Mouse (Mus musculus): Measurements from ENCODE around the gene Ccdc167. TPM values are rescaled to one million over a fixed set of nuclear protein-coding genes. Genes with fewer than 3 reads are reported as not detected.

Gene Ccdc167
- polyA plus RNA-seq, 1 experiment: 1.4 TPM

DNA sequence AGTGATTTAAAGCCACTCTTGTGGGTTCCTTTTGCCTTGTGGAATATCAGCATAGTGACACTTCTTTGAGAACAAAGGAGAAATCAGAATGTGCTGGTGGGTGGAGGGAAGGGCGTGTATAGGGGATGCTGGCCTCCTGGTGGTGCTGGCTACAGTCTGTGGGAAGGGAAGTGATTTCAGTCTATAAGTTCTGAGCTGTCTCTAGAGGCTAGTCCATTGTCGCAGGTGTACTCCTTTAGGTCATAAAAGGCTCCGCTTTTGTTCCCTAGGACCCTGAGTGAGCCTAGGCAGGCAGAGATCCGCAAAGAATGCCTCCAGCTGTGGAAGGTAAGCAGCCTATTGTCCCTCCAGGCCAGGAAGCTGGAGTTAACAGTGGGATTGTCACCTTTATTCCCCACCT is 22.3 kb downstream of the Ccdc167 start:
- TF ChIP-seq TAL1 (IDR thresholded peaks at IDR 0.05; ENCODE audit: low read length): no peak
- TF ChIP-seq GATA1 (IDR thresholded peaks at IDR 0.05; ENCODE audit: low read length): no peak
- Histone ChIP-seq H3K9me3 (ENCODE audit: control insufficient read depth, low read length) (no peaks in the 10 kb centered on the region), H3K4me3 (replicated peaks) (no peak overlapping the region), H3K4me1 (ENCODE audit: control insufficient read depth) (peaks cover 15% of the 10 kb centered on the region), H3K27me3 (ENCODE audit: control insufficient read depth) (no peaks in the 10 kb centered on the region), H3K36me3 (ENCODE audit: control insufficient read depth) (peaks cover 98% of the 10 kb centered on the region)

DNA sequence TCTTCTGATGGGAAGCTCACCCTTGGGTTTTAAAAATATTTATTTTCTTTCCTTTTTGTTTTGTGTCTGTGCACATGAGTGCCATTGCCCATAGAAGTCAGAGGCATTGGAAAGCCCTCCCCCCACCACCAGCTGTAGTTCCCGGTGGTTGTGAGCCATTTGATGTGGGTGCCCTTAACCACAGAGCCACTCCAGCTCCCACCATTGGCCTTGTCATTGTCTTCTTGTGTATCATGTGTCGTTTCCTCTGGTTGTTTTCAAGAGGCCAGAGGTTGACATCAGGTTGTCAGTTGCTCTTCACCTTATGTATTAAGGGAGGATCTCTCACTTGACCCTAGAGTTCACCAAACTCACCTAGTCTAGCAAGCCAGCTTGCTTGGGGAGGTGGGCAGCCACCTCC is 23.3 kb downstream of the Ccdc167 start:
- Histone ChIP-seq H3K27me3 (ENCODE audit: control insufficient read depth) (no peaks in the 10 kb centered on the region), H3K4me1 (ENCODE audit: control insufficient read depth) (peaks cover 17% of the 10 kb centered on the region), H3K36me3 (ENCODE audit: control insufficient read depth) (peaks cover 98% of the 10 kb centered on the region), H3K9me3 (ENCODE audit: control insufficient read depth, low read length) (peaks cover 3% of the 10 kb centered on the region), H3K4me3 (replicated peaks) (no peak overlapping the region)
- TF ChIP-seq GATA1 (IDR thresholded peaks at IDR 0.05; ENCODE audit: low read length) (no peak), TAL1 (IDR thresholded peaks at IDR 0.05; ENCODE audit: low read length) (no peak)

DNA sequence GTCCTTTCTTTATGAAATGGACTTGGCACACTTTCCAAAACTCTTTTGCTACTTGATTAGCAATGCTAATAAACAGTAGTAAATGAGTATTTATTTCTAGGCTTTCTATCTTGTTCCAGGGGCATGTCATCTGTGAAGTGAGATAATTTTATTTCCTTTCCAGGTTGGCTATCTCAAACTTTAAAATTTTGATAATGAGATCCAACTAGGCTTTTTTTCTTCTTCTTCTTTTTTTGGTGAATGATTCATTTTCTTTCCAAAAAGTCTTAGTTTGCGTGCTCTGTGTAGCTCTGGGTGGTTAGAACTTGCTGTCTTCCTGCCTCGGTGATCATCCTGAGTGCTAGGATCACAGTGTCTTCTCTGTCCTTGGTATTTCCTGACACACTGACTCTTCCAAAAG is 24.0 kb downstream of the Ccdc167 start:
- H3K4me1 ChIP-seq (ENCODE audit: control insufficient read depth): peaks cover 21% of the 10 kb centered on the region
- no peak for TF ChIP-seq GATA1 (IDR thresholded peaks at IDR 0.05; ENCODE audit: low read length)
- no peak for TF ChIP-seq TAL1 (IDR thresholded peaks at IDR 0.05; ENCODE audit: low read length)
- peaks cover 5% of the 10 kb centered on the region for H3K9me3 ChIP-seq (ENCODE audit: control insufficient read depth, low read length)
- H3K27me3 ChIP-seq (ENCODE audit: control insufficient read depth): no peaks in the 10 kb centered on the region
- peaks cover 98% of the 10 kb centered on the region for H3K36me3 ChIP-seq (ENCODE audit: control insufficient read depth)
- H3K4me3 ChIP-seq (replicated peaks): no peak overlapping the region

DNA sequence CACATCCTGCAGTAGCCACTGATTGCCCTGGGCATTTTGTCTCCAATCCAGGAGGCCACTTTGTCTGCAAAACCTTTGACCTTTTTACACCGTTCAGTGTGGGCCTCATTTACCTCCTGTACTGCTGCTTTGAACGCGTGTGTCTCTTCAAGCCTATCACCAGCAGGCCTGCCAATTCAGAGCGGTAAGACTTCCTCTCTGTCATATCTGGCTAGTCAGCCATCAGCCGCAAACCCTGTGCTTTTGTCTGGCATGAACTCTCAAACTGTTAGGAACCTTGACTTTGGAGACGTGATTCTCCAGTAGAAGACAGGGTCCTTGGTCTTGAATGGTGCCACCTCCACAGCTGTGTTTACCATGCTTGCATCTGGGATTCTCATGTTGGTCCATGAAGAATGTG is 26.6 kb downstream of the Ccdc167 start:
- Histone ChIP-seq H3K36me3 (ENCODE audit: control insufficient read depth) (peaks cover 99% of the 10 kb centered on the region), H3K9me3 (ENCODE audit: control insufficient read depth, low read length) (peaks cover 5% of the 10 kb centered on the region), H3K4me1 (ENCODE audit: control insufficient read depth) (peaks cover 47% of the 10 kb centered on the region), H3K27me3 (ENCODE audit: control insufficient read depth) (no peaks in the 10 kb centered on the region), H3K4me3 (replicated peaks) (no peak overlapping the region)
- TF ChIP-seq GATA1 (IDR thresholded peaks at IDR 0.05; ENCODE audit: low read length): no peak
- TF ChIP-seq TAL1 (IDR thresholded peaks at IDR 0.05; ENCODE audit: low read length): no peak

DNA sequence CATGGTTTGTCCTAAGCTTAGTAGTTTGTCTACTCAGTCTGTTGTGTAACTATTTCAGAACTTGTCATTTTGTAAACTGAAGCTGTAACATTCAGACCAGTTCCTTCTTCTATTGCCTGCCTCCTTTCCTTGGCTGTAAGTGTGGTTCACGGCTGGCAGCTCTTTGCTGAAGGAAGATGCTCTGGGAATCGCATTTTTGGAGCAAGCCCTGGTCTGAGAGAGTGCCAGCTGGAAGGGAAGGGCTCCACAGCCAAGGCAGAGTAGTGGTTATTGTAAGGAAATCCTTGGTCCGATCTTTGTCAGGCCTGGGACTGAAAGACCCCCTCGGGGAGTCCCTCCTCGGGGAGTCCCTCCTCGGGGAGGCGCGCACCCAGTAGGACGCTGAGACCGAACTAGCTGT is 28.2 kb downstream of the Ccdc167 start:
- H3K9me3 ChIP-seq (ENCODE audit: control insufficient read depth, low read length): peaks cover 5% of the 10 kb centered on the region
- peaks cover 99% of the 10 kb centered on the region for H3K36me3 ChIP-seq (ENCODE audit: control insufficient read depth)
- no peaks in the 10 kb centered on the region for H3K27me3 ChIP-seq (ENCODE audit: control insufficient read depth)
- H3K4me3 ChIP-seq (replicated peaks): no peak overlapping the region
- peaks cover 63% of the 10 kb centered on the region for H3K4me1 ChIP-seq (ENCODE audit: control insufficient read depth)
- TF ChIP-seq GATA1 (IDR thresholded peaks at IDR 0.05; ENCODE audit: low read length): no peak
- no peak for TF ChIP-seq TAL1 (IDR thresholded peaks at IDR 0.05; ENCODE audit: low read length)

DNA sequence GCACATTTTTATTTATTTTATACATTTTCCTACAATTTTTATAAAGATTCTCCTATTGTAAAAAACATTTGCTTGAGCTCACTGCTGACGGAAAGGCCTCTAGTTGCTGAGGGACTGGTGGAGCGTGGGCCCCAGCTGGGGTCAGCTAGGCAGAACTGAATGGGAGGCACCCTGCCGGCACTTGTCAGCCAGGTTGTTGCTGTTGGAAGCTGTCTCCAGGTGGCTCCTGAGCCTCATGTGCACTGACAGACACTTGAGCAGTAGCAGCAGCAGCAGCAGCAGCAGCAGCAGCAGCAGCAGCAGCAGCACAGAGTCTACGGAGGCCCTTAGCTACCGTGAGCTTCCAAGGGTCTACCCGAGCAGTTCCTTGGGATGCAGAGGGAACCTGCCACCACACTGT is 29.5 kb downstream of the Ccdc167 start:
- no peak for TF ChIP-seq GATA1 (IDR thresholded peaks at IDR 0.05; ENCODE audit: low read length)
- no peak for TF ChIP-seq TAL1 (IDR thresholded peaks at IDR 0.05; ENCODE audit: low read length)
- peaks cover 65% of the 10 kb centered on the region for H3K4me1 ChIP-seq (ENCODE audit: control insufficient read depth)
- H3K27me3 ChIP-seq (ENCODE audit: control insufficient read depth): no peaks in the 10 kb centered on the region
- peaks cover 99% of the 10 kb centered on the region for H3K36me3 ChIP-seq (ENCODE audit: control insufficient read depth)
- peaks cover 5% of the 10 kb centered on the region for H3K9me3 ChIP-seq (ENCODE audit: control insufficient read depth, low read length)
- no peak overlapping the region for H3K4me3 ChIP-seq (replicated peaks)

DNA sequence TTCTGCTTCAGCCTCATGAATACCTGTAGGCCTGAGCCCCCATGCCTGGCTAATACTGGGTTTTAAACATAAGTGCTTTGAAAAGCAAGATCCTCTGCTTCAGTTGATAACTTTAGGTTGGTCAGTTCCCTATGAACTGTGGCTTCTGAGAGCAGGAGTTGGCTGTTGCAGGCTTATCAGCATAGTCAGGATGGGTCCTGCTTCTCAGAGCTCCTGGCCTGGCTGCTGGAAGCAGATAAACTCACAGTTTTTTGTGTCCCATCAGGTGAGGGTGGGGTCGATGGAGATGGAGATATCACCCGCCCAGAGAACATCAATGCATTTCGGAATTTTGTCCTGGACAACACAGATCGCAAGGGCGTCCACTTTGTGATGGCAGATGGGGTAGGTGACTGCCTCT is 30.1 kb downstream of the Ccdc167 start:
- TF ChIP-seq TAL1 (IDR thresholded peaks at IDR 0.05; ENCODE audit: low read length) (peak; percentile 65), GATA1 (IDR thresholded peaks at IDR 0.05; ENCODE audit: low read length) (peak; percentile 62)
- H3K4me1 ChIP-seq (ENCODE audit: control insufficient read depth): peaks cover 65% of the 10 kb centered on the region
- H3K4me3 ChIP-seq (replicated peaks): no peak overlapping the region
- peaks cover 5% of the 10 kb centered on the region for H3K9me3 ChIP-seq (ENCODE audit: control insufficient read depth, low read length)
- H3K27me3 ChIP-seq (ENCODE audit: control insufficient read depth): no peaks in the 10 kb centered on the region
- peaks cover 100% of the 10 kb centered on the region for H3K36me3 ChIP-seq (ENCODE audit: control insufficient read depth)

DNA sequence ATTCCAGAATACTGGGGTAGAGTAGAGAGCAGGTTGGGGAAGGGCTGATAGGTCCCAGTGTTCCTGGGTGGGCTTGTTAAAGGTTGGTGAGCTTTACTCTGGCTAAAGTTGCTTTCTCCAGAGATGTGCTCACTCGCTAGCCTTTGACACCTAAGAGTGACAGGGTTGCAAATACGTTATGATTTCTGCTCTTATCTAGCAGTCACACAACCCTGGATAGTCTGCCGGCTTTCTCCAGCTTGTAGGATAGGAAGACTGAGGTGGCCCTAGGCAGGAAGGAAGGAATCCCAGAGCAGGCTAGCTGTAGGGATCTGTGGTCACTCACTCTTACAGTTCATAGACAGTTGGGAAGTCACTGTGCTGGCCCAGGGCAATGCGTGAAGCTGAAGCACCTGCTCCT is 32.6 kb downstream of the Ccdc167 start:
- no peaks in the 10 kb centered on the region for H3K27me3 ChIP-seq (ENCODE audit: control insufficient read depth)
- TF ChIP-seq GATA1 (IDR thresholded peaks at IDR 0.05; ENCODE audit: low read length) (no peak), TAL1 (IDR thresholded peaks at IDR 0.05; ENCODE audit: low read length) (no peak)
- peaks cover 99% of the 10 kb centered on the region for H3K36me3 ChIP-seq (ENCODE audit: control insufficient read depth)
- H3K4me3 ChIP-seq (replicated peaks): no peak overlapping the region
- H3K9me3 ChIP-seq (ENCODE audit: control insufficient read depth, low read length): peaks cover 5% of the 10 kb centered on the region
- peaks cover 55% of the 10 kb centered on the region for H3K4me1 ChIP-seq (ENCODE audit: control insufficient read depth)

DNA sequence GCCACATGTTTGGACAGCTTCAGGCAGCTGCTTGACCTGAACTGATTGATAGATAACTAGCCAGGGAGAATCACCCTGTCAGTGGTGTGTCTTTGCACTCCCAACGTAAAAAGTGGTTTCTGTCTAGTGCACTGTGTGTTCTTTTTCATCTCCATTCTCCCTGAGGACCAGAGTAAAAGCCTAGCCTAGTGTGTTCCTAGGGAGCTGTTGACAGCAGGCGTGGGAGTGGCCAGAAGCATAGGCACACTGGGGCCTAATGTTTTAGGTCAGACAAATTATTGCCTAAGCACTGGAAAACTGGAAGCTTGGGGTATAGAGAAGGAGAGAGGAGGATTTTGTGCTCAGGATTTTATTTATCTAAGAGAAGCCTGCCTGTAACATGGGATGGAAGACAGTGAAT is 33.7 kb downstream of the Ccdc167 start:
- Histone ChIP-seq H3K4me1 (ENCODE audit: control insufficient read depth) (peaks cover 55% of the 10 kb centered on the region), H3K36me3 (ENCODE audit: control insufficient read depth) (peaks cover 99% of the 10 kb centered on the region), H3K4me3 (replicated peaks) (no peak overlapping the region), H3K27me3 (ENCODE audit: control insufficient read depth) (no peaks in the 10 kb centered on the region), H3K9me3 (ENCODE audit: control insufficient read depth, low read length) (no peaks in the 10 kb centered on the region)
- no peak for TF ChIP-seq TAL1 (IDR thresholded peaks at IDR 0.05; ENCODE audit: low read length)
- no peak for TF ChIP-seq GATA1 (IDR thresholded peaks at IDR 0.05; ENCODE audit: low read length)

DNA sequence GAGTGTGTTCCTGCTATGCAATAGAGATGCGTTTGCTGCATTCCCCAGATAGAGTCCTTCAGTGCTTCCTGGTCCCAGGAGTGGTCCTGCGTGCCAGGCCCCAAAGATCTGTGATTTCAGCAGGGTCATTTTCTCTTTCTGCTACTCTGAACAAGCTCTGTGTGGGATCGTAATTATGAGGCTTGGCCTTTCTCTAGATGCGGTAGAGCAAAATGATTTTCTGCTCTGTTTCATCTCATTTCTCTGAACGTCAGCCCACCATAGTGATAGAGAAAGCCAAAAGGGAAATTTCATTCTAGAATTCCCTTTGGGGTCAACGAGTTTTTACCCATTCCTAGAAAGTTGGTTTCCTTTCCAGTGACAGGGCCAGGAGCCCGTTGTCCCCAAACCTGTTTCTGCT is 34.6 kb downstream of the Ccdc167 start:
- Histone ChIP-seq H3K36me3 (ENCODE audit: control insufficient read depth) (peaks cover 99% of the 10 kb centered on the region), H3K27me3 (ENCODE audit: control insufficient read depth) (no peaks in the 10 kb centered on the region), H3K9me3 (ENCODE audit: control insufficient read depth, low read length) (no peaks in the 10 kb centered on the region), H3K4me3 (replicated peaks) (no peak overlapping the region), H3K4me1 (ENCODE audit: control insufficient read depth) (peaks cover 48% of the 10 kb centered on the region)
- TF ChIP-seq GATA1 (IDR thresholded peaks at IDR 0.05; ENCODE audit: low read length) (no peak), TAL1 (IDR thresholded peaks at IDR 0.05; ENCODE audit: low read length) (no peak)

Measured in erythroblast, embryonic 14.5 days (primary cell).